7 mouse cellular contexts compared by ENCODE assay signal in the genomic region with DNA sequence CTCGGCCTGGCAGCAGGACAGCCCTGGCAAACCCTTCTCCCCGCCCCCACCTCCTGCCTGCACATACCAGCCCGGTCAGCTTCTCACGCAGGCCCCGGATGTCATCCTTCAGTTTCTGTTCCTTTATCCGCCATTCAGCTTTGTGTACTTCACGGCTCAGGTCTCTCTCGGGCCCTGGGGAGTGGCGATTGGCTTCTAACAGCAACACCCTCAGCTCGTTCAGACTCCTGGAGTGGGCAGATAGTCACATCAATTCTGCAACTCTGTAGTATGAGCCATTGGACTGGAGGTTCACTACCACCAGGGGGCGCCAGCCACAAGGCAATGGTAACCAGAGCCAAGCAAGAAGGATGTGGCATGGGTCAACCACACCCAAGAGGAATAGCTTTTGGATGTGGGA. TPM values are rescaled to one million over a fixed set of nuclear protein-coding genes. Genes with fewer than 3 reads are reported as not detected.
DNase-seq lines count a peak whose midpoint lies in the region; ATAC-seq and TF ChIP-seq lines count a peak whose summit lies in the region.

No protein-coding gene starts in this region.

- TF ChIP-seq POLR2A in kidney, adult 2 months (IDR thresholded peaks at IDR 0.05; ENCODE audit: low read depth, low read length): no peak

- no peaks in the 10 kb centered on the region; the same call in 1 of the 2 replicates for H3K4me1 ChIP-seq in kidney, adult 2 months (ENCODE audit: control insufficient read depth, insufficient read depth, low read length)
- peaks cover 16% of the 10 kb centered on the region for H3K4me1 ChIP-seq in limb, embryonic 10.5 days
- no peaks in the 10 kb centered on the region for H3K4me1 ChIP-seq in midbrain, embryonic 16.5 days (ENCODE audit: control insufficient read depth, insufficient read depth, low read length)

- no peaks in the 10 kb centered on the region for H3K27me3 ChIP-seq in kidney, adult 2 months (replicated peaks; ENCODE audit: control insufficient read depth, insufficient read depth, low read length)
- H3K27me3 ChIP-seq in limb, embryonic 10.5 days (ENCODE audit: low read depth, poor library complexity, severe bottlenecking): no peaks in the 10 kb centered on the region
- H3K27me3 ChIP-seq in midbrain, embryonic 16.5 days (ENCODE audit: control insufficient read depth, insufficient read depth, low read depth, low read length): no peaks in the 10 kb centered on the region

- peak; percentile 37; the same call in 1 of the 2 replicates for ATAC-seq in midbrain, embryonic 16.5 days

- DNase-seq in adrenal gland, adult 8-10 months: peak; percentile 75
- DNase-seq in embryo, embryonic 11.5 days (ENCODE audit: low read depth, low spot score): peak; percentile 69
- DNase-seq in heart, adult 18-20 months: peak; percentile 86 to 97
- peak; percentile 92 for DNase-seq in kidney, adult 2 months
- peak; percentile 92 for DNase-seq in limb, embryonic 10.5 days (ENCODE audit: low spot score)
- peak; percentile 89 to 96 for DNase-seq in spleen, postnatal 10 days (ENCODE audit: low spot score in 2 of 2)

- WGBS in kidney, adult 2 months: 43% methylated on average over 11 of the region's 11 CpGs
- WGBS in limb, embryonic 10.5 days: 61% methylated on average over 11 of the region's 11 CpGs
- 54% methylated on average over 11 of the region's 11 CpGs for WGBS in midbrain, embryonic 16.5 days

- no peak overlapping the region for H3K4me3 ChIP-seq in kidney, adult 2 months (ENCODE audit: insufficient read depth, low read depth, low read length)
- no peak overlapping the region for H3K4me3 ChIP-seq in limb, embryonic 10.5 days
- no peak overlapping the region for H3K4me3 ChIP-seq in midbrain, embryonic 16.5 days (ENCODE audit: low read depth, low read length)

- H3K9ac ChIP-seq in midbrain, embryonic 16.5 days (ENCODE audit: low read depth, low read length): no peak overlapping the region

- H3K27ac ChIP-seq in kidney, adult 2 months (ENCODE audit: insufficient read depth, low read depth, low read length): no peak overlapping the region
- H3K27ac ChIP-seq in limb, embryonic 10.5 days: no peak overlapping the region
- no peak overlapping the region for H3K27ac ChIP-seq in midbrain, embryonic 16.5 days (ENCODE audit: low read length)

- H3K4me2 ChIP-seq in midbrain, embryonic 16.5 days (ENCODE audit: low read length): no peak overlapping the region

- no peaks in the 10 kb centered on the region for H3K9me3 ChIP-seq in limb, embryonic 10.5 days (replicated peaks)
- H3K9me3 ChIP-seq in midbrain, embryonic 16.5 days (replicated peaks; ENCODE audit: control insufficient read depth, low read length, poor library complexity, severe bottlenecking): no peaks in the 10 kb centered on the region

- H3K36me3 ChIP-seq in kidney, adult 2 months (ENCODE audit: control insufficient read depth, insufficient read depth, low read length): no peaks in the 10 kb centered on the region
- peaks cover 100% of the 10 kb centered on the region for H3K36me3 ChIP-seq in limb, embryonic 10.5 days
- peaks cover 53% of the 10 kb centered on the region for H3K36me3 ChIP-seq in midbrain, embryonic 16.5 days (ENCODE audit: control insufficient read depth, insufficient read depth, low read length)

- peak; percentile 97 for TF ChIP-seq CTCF in kidney, adult 2 months (conservative IDR thresholded peaks at IDR 0.05; ENCODE audit: insufficient read depth, insufficient read length, low read depth, low read length)

RNA-seq across cellular contexts. Expression of a gene that starts 37.6 kb away (rescaled TPM):
- total RNA-seq in adrenal gland, adult 8-10 months (2022): 10 to 100 TPM; 46.0 to 93.0 (median 63.1) TPM
- total RNA-seq in heart, adult 18-20 months (2021): 10 to 100 TPM; 18.2 to 20.5 TPM
- 22.4 and 24.0 TPM in 2 replicates for polyA plus RNA-seq in kidney, adult 2 months (2012; rRNA removed)
- 131 and 153 TPM in 2 replicates for polyA plus RNA-seq in limb, embryonic 10.5 days (2016; fragmentation: Nextera tagmentation; extraction: Ambion mirVana)
- polyA plus RNA-seq in midbrain, embryonic 16.5 days (2015; fragmentation: Nextera tagmentation; extraction: Ambion mirVana): 74.3 and 81.5 TPM in 2 replicates

RNA-seq across cellular contexts. Expression of a gene that starts 58.1 kb away (rescaled TPM):
- 10 to 100 TPM; 18.8 to 28.2 (median 22.9) TPM for total RNA-seq in adrenal gland, adult 8-10 months (2022)
- 1 to 10 TPM; 5.8 TPM for total RNA-seq in heart, adult 18-20 months (2021)
- polyA plus RNA-seq in kidney, adult 2 months (2012; rRNA removed): 22.4 and 25.2 TPM in 2 replicates
- polyA plus RNA-seq in limb, embryonic 10.5 days (2016; fragmentation: Nextera tagmentation; extraction: Ambion mirVana): 5.9 and 7.1 TPM in 2 replicates
- 16.7 and 17.1 TPM in 2 replicates for polyA plus RNA-seq in midbrain, embryonic 16.5 days (2015; fragmentation: Nextera tagmentation; extraction: Ambion mirVana)
